8 mouse cellular contexts compared by ENCODE assay signal in genomic region chr13:58158099-58158912, GRCm38 (mm10). TPM values are rescaled to one million over a fixed set of nuclear protein-coding genes. Genes with fewer than 3 reads are reported as not detected.
DNase-seq lines count a peak whose midpoint lies in the region; ATAC-seq and TF ChIP-seq lines count a peak whose summit lies in the region.

No protein-coding gene starts in this region.

- H3K4me1 ChIP-seq in bone marrow macrophage, adult 2 months (ENCODE audit: control insufficient read depth, insufficient read depth, low read length): no peaks in the 10 kb centered on the region
- H3K4me1 ChIP-seq in embryonic fibroblast, embryonic 13.5 days (ENCODE audit: control insufficient read depth, insufficient read depth, low read length): no peaks in the 10 kb centered on the region
- H3K4me1 ChIP-seq in heart, embryonic 11.5 days (ENCODE audit: control insufficient read depth, insufficient read depth, low read length): 0 out of 2 replicates have a peak, but pooled peaks cover 7% of the 10 kb centered on the region
- H3K4me1 ChIP-seq in kidney, embryonic 16.5 days (ENCODE audit: insufficient read depth, low read length): peaks cover 11% of the 10 kb centered on the region; the same call in 1 of the 2 replicates
- no peaks in the 10 kb centered on the region for H3K4me1 ChIP-seq in liver, adult 2 months (ENCODE audit: control insufficient read depth, insufficient read depth, low read length)

- peaks cover 10% of the 10 kb centered on the region for H3K36me3 ChIP-seq in heart, embryonic 11.5 days (ENCODE audit: control insufficient read depth, insufficient read depth, low read length)
- peaks cover 26% of the 10 kb centered on the region for H3K36me3 ChIP-seq in kidney, embryonic 16.5 days (ENCODE audit: insufficient read depth, low read length)
- peaks cover 18% of the 10 kb centered on the region for H3K36me3 ChIP-seq in liver, adult 2 months (ENCODE audit: control insufficient read depth, insufficient read depth, low read length)
- no peaks in the 10 kb centered on the region for H3K36me3 ChIP-seq in myocyte (ENCODE audit: control insufficient read depth, insufficient read depth)
- H3K36me3 ChIP-seq in splenic B cell, adult 2 months (ENCODE audit: control insufficient read depth, insufficient read depth, low read length, poor library complexity, severe bottlenecking): peaks cover 3% of the 10 kb centered on the region; the same call in 1 of the 2 replicates

- H3K4me3 ChIP-seq in bone marrow macrophage, adult 2 months (ENCODE audit: insufficient read depth, low read length): peak overlapping the region; percentile 77
- H3K4me3 ChIP-seq in embryonic fibroblast, embryonic 13.5 days (ENCODE audit: insufficient read depth, low read length): peak overlapping the region; percentile 93
- H3K4me3 ChIP-seq in heart, embryonic 11.5 days (ENCODE audit: low read depth, low read length): peak overlapping the region; percentile 71
- H3K4me3 ChIP-seq in kidney, embryonic 16.5 days (ENCODE audit: low read length): peak overlapping the region; percentile 86
- peak overlapping the region; percentile 91 for H3K4me3 ChIP-seq in liver, adult 2 months (ENCODE audit: insufficient read depth, low read depth, low read length)
- peak overlapping the region; percentile 54 for H3K4me3 ChIP-seq in myocyte

- ATAC-seq in heart, embryonic 11.5 days (replicated peaks; ENCODE audit: insufficient number of reproducible peaks, low FRiP score, low TSS enrichment): no peak
- peak; percentile 66 for ATAC-seq in kidney, embryonic 16.5 days (ENCODE audit: low FRiP score, low TSS enrichment)

- peak overlapping the region; percentile 22 for H3K27ac ChIP-seq in bone marrow macrophage, adult 2 months (ENCODE audit: insufficient read depth, low read depth, low read length)
- peak overlapping the region; percentile 11; the same call in 1 of the 2 replicates for H3K27ac ChIP-seq in embryonic fibroblast, embryonic 13.5 days (ENCODE audit: insufficient read depth, low read length)
- no peak overlapping the region for H3K27ac ChIP-seq in heart, embryonic 11.5 days (ENCODE audit: low read depth, low read length)
- peak overlapping the region; percentile 44 for H3K27ac ChIP-seq in kidney, embryonic 16.5 days (ENCODE audit: low read length)
- peak overlapping the region; percentile 72 for H3K27ac ChIP-seq in liver, adult 2 months (replicated peaks; ENCODE audit: insufficient read depth, low read depth, low read length)

- peak; percentile 79; the same call in 1 of the 2 replicates for TF ChIP-seq CTCF in bone marrow macrophage, adult 2 months (IDR thresholded peaks at IDR 0.05; ENCODE audit: low read depth, low read length)
- peak; percentile 86; the same call in 1 of the 2 replicates for TF ChIP-seq CTCF in embryonic fibroblast, embryonic 13.5 days (IDR thresholded peaks at IDR 0.05; ENCODE audit: borderline replicate concordance, insufficient read depth, low read length)
- TF ChIP-seq CTCF in liver, adult 2 months (IDR thresholded peaks at IDR 0.05; ENCODE audit: low read depth, low read length): peak; percentile 89

- H3K9me3 ChIP-seq in heart, embryonic 11.5 days (replicated peaks; ENCODE audit: control insufficient read depth, low read length): peaks cover 2% of the 10 kb centered on the region
- peaks cover 17% of the 10 kb centered on the region for H3K9me3 ChIP-seq in kidney, embryonic 16.5 days (ENCODE audit: low read length)

- peak; percentile 93 for DNase-seq in A20 (ENCODE audit: low read depth, low spot score)
- peak; percentile 85 for DNase-seq in liver, adult 2 months (ENCODE audit: extremely low read depth, low read depth, low spot score)
- DNase-seq in splenic B cell, adult 2 months (ENCODE audit: low read depth, low spot score): peak; percentile 92

- H3K79me2 ChIP-seq in liver, adult 2 months (ENCODE audit: control insufficient read depth, insufficient read depth, low read length): no peaks in the 10 kb centered on the region; the same call in 1 of the 2 replicates
- no peaks in the 10 kb centered on the region for H3K79me2 ChIP-seq in myocyte (ENCODE audit: control insufficient read depth, insufficient read depth)

- TF ChIP-seq POLR2A in bone marrow macrophage, adult 2 months (IDR thresholded peaks at IDR 0.05; ENCODE audit: borderline replicate concordance, low read depth, low read length): no peak
- no peak for TF ChIP-seq POLR2A in embryonic fibroblast, embryonic 13.5 days (IDR thresholded peaks at IDR 0.05; ENCODE audit: low read depth, low read length)
- TF ChIP-seq POLR2A in liver, adult 2 months (IDR thresholded peaks at IDR 0.05; ENCODE audit: extremely low read depth, insufficient read depth, low read length): no peak
- TF ChIP-seq POLR2A in myocyte (IDR thresholded peaks at IDR 0.05; ENCODE audit: insufficient read length, low read depth): no peak

- WGBS in heart, embryonic 11.5 days (ENCODE audit: insufficient replicate concordance): 12% methylated on average over 16 of the region's 16 CpGs
- 10% methylated on average over 16 of the region's 16 CpGs for WGBS in kidney, embryonic 16.5 days
- 0% methylated on average over 16 of the region's 16 CpGs for WGBS in liver, adult 2 months

- no peaks in the 10 kb centered on the region for H3K27me3 ChIP-seq in heart, embryonic 11.5 days (ENCODE audit: control insufficient read depth, insufficient read depth, low read length)
- H3K27me3 ChIP-seq in kidney, embryonic 16.5 days (ENCODE audit: insufficient read depth, low read length): no peaks in the 10 kb centered on the region
- H3K27me3 ChIP-seq in liver, adult 2 months (ENCODE audit: control insufficient read depth, insufficient read depth, low read length): no peaks in the 10 kb centered on the region
- peaks cover 4% of the 10 kb centered on the region for H3K27me3 ChIP-seq in myocyte (ENCODE audit: control insufficient read depth, insufficient read depth, insufficient read length)
- no peaks in the 10 kb centered on the region for H3K27me3 ChIP-seq in splenic B cell, adult 2 months (ENCODE audit: control insufficient read depth, insufficient read depth, low read length, poor library complexity, severe bottlenecking)

- peak overlapping the region; percentile 59 for H3K9ac ChIP-seq in heart, embryonic 11.5 days (ENCODE audit: low read depth, low read length)
- H3K9ac ChIP-seq in kidney, embryonic 16.5 days (replicated peaks; ENCODE audit: low read length): peak overlapping the region; percentile 83
- H3K9ac ChIP-seq in liver, adult 2 months (ENCODE audit: low read depth, low read length): peak overlapping the region; percentile 77

- peak overlapping the region; percentile 26 for H3ac ChIP-seq in myocyte (ENCODE audit: control insufficient read depth, insufficient read length)

- peak overlapping the region; percentile 75 for H3K4me2 ChIP-seq in heart, embryonic 11.5 days
- peak overlapping the region; percentile 94 for H3K4me2 ChIP-seq in kidney, embryonic 16.5 days (replicated peaks; ENCODE audit: low read depth, low read length)
- H3K4me2 ChIP-seq in myocyte (ENCODE audit: low read depth): peak overlapping the region; percentile 77

TF ChIP-seq in myocyte, 11 proteins besides CTCF, POLR2A, EP300 and RAD21:
- TF ChIP-seq MYOD1 (IDR thresholded peaks at IDR 0.05; ENCODE audit: control insufficient read depth in 1 of 3, insufficient read length in 2 of 3, low read depth in 2 of 3) (no peak), SRF (IDR thresholded peaks at IDR 0.05; ENCODE audit: control insufficient read depth, insufficient read length, low read depth) (no peak), POLR2AphosphoS2 (IDR thresholded peaks at IDR 0.05; ENCODE audit: insufficient read length, low read depth) (no peak), CEBPB (IDR thresholded peaks at IDR 0.05; ENCODE audit: insufficient read depth, poor library complexity, severe bottlenecking) (no peak)
TF ChIP-seq in myocyte: peak in this region for 0.

RNA-seq across cellular contexts. Expression of gene Idnk, which starts 0.9 kb away (rescaled TPM):
- 45.7 and 49.4 TPM in 2 replicates for polyA plus RNA-seq in bone marrow macrophage, adult 2 months (2012; ENCODE audit: insufficient read depth, insufficient read length, missing spikeins)
- polyA plus RNA-seq in embryonic fibroblast, embryonic 13.5 days (2011; ENCODE audit: insufficient read length, low read depth, missing spikeins): 20.0 and 27.7 TPM in 2 replicates
- 30.7 and 32.5 TPM in 2 replicates for polyA plus RNA-seq in heart, embryonic 11.5 days (2014; fragmentation: Nextera tagmentation; extraction: Ambion mirVana)
- polyA plus RNA-seq in kidney, embryonic 16.5 days (2015; fragmentation: Nextera tagmentation; extraction: Ambion mirVana): 38.6 and 39.9 TPM in 2 replicates
- total RNA-seq in liver, adult 2 months (2014; rRNA removed): 34.0 and 34.5 TPM in 2 replicates
- 26.9 and 27.3 TPM in 2 replicates for polyA plus RNA-seq in liver, adult 2 months (2012; rRNA removed)
- polyA plus RNA-seq in myocyte (2012; fragmentation: generic; extraction: Trizol): 21.0 TPM

RNA-seq across cellular contexts. Expression of gene Hnrnpa0, which starts 29.9 kb away (rescaled TPM):
- polyA plus RNA-seq in bone marrow macrophage, adult 2 months (2012; ENCODE audit: insufficient read depth, insufficient read length, missing spikeins): 76.2 and 80.8 TPM in 2 replicates
- polyA plus RNA-seq in embryonic fibroblast, embryonic 13.5 days (2011; ENCODE audit: insufficient read length, low read depth, missing spikeins): 188 and 202 TPM in 2 replicates
- polyA plus RNA-seq in heart, embryonic 11.5 days (2014; fragmentation: Nextera tagmentation; extraction: Ambion mirVana): 18.2 and 21.7 TPM in 2 replicates
- 23.2 and 32.9 TPM in 2 replicates for polyA plus RNA-seq in kidney, embryonic 16.5 days (2015; fragmentation: Nextera tagmentation; extraction: Ambion mirVana)
- 16.1 and 20.3 TPM in 2 replicates for total RNA-seq in liver, adult 2 months (2014; rRNA removed)
- 35.4 and 36.0 TPM in 2 replicates for polyA plus RNA-seq in liver, adult 2 months (2012; rRNA removed)
- polyA plus RNA-seq in myocyte (2012; fragmentation: generic; extraction: Trizol): 122 TPM

RNA-seq across cellular contexts. Expression of gene Klhl3, which starts 44.9 kb away (rescaled TPM):
- 0.44 and 0.79 TPM in 2 replicates for polyA plus RNA-seq in bone marrow macrophage, adult 2 months (2012; ENCODE audit: insufficient read depth, insufficient read length, missing spikeins)
- polyA plus RNA-seq in embryonic fibroblast, embryonic 13.5 days (2011; ENCODE audit: insufficient read length, low read depth, missing spikeins): 0.43 and 0.53 TPM in 2 replicates
- 3.6 and 4.3 TPM in 2 replicates for polyA plus RNA-seq in heart, embryonic 11.5 days (2014; fragmentation: Nextera tagmentation; extraction: Ambion mirVana)
- 8.2 and 9.2 TPM in 2 replicates for polyA plus RNA-seq in kidney, embryonic 16.5 days (2015; fragmentation: Nextera tagmentation; extraction: Ambion mirVana)
- 4.0 and 4.7 TPM in 2 replicates for total RNA-seq in liver, adult 2 months (2014; rRNA removed)
- 3.2 TPM in 2 replicates for polyA plus RNA-seq in liver, adult 2 months (2012; rRNA removed)
- 0.01 TPM for polyA plus RNA-seq in myocyte (2012; fragmentation: generic; extraction: Trizol)

RNA-seq across cellular contexts. Expression of gene Ubqln1, which starts 57.1 kb away (rescaled TPM):
- 56.9 and 59.9 TPM in 2 replicates for polyA plus RNA-seq in bone marrow macrophage, adult 2 months (2012; ENCODE audit: insufficient read depth, insufficient read length, missing spikeins)
- polyA plus RNA-seq in embryonic fibroblast, embryonic 13.5 days (2011; ENCODE audit: insufficient read length, low read depth, missing spikeins): 102 and 103 TPM in 2 replicates
- 71.6 and 91.5 TPM in 2 replicates for polyA plus RNA-seq in heart, embryonic 11.5 days (2014; fragmentation: Nextera tagmentation; extraction: Ambion mirVana)
- polyA plus RNA-seq in kidney, embryonic 16.5 days (2015; fragmentation: Nextera tagmentation; extraction: Ambion mirVana): 103 and 104 TPM in 2 replicates
- total RNA-seq in liver, adult 2 months (2014; rRNA removed): 77.4 and 87.1 TPM in 2 replicates
- polyA plus RNA-seq in liver, adult 2 months (2012; rRNA removed): 119 and 146 TPM in 2 replicates
- polyA plus RNA-seq in myocyte (2012; fragmentation: generic; extraction: Trizol): 58.2 TPM
